Mouse (Mus musculus): ENCODE measurements at regions not wholly inside any gene's neighbourhood (a gene's known extent, or its start where the extent isn't known, plus 50 kb on each side); places are given as distances from the start of the nearest gene placed in this dataset.

GRCm38 (mm10) chr2:133345964-133346788 is 205.8 kb upstream of the Bmp2 start:
- TF ChIP-seq CTCF (IDR thresholded peaks at IDR 0.05; ENCODE audit: insufficient read depth, low read length) (no peak), POLR2A (IDR thresholded peaks at IDR 0.05; ENCODE audit: borderline replicate concordance, extremely low read depth, low read depth, low read length) (no peak)
